Mouse (Mus musculus) right cerebral cortex, postnatal 36 days (tissue): ENCODE data around the gene Ppp1r1c.

Experiments
- DNase-seq, 2 experiments: peaks; one replicate each; pipeline ENCODE4 v3.0.0; 2022; ENCODE audit warnings: low spot score in 2 of 2, mixed read lengths in 1 of 2

The Ppp1r1c gene

GRCm38 (mm10) chr2:79707575-79707974 lies at the start of gene Ppp1r1c:
Gene Ppp1r1c, plus strand, starts transcription at chr2:79707780.
- no peak for DNase-seq

GRCm38 (mm10) chr2:79660417-79661185 lies 47.0 kb upstream of the Ppp1r1c start:
- no peak for DNase-seq

GRCm38 (mm10) chr2:79661486-79662104 lies 46.0 kb upstream of the Ppp1r1c start:
- no peak for DNase-seq

DNA sequence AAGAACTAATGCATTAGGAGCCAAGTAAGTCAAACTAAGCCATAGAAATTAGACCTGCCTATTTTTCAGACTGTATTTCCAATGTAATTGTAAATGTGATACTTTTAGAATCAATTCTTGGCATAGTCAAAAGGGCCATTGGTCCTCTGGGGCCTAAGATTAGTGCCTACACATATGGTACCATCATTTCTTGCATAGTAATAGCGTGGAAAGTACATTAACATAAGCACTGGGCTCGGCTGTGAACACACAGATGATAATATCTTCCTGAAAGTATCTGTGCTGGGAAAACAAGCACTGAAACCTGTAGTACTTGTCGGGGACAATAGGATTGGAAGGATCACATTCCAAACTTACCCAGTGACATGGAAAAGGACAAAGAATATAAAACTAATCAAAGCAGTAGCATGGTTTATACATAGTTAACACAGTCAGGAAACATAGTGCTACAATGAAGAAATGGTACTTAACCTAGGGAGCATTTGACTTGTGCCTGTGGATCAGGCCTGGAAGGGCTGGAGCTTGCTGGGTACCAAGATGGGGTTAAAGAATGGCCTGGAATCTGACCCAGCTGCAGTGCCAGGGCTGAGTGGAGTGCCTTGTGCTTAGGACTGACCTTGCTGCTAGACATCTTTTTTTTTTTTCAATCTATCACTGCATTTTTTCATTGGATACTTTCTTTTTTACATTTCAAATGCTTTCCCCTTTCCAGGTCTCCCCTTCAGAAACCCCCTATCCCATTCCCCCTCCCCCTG lies 42.9 kb upstream of the Ppp1r1c start:
- no peak for DNase-seq

DNA sequence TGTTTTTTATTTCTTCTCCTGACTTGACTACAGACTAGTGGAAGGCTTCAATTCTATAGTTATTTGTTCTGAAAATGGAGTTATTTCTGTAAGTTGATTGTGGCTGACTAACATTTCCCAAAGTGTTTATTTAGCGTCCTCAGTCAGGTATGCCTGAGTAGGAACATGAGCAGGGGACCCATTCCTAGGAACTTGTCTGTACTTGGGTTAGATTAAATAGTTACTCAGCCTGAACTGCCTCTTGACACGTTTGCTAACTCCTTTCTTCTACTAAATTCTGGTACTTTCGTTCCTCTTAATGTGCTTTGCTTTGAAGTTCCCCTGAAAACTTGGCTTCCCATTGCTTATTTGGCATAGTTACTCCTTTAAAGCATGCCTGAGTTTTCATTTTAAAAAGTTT lies 42.1 kb upstream of the Ppp1r1c start:
- no peak for DNase-seq

- no peak for DNase-seq
Measured at GRCm38 (mm10) chr2:79675266-79675665, 32.3 kb upstream of the Ppp1r1c start.

GRCm38 (mm10) chr2:79677663-79678257 lies 29.8 kb upstream of the Ppp1r1c start:
- no peak for DNase-seq

- no peak for DNase-seq
Measured at GRCm38 (mm10) chr2:79681672-79682071, 25.9 kb upstream of the Ppp1r1c start.

GRCm38 (mm10) chr2:79683258-79683657 lies 24.3 kb upstream of the Ppp1r1c start:
- no peak for DNase-seq

GRCm38 (mm10) chr2:79690838-79691237 lies 16.7 kb upstream of the Ppp1r1c start:
- no peak for DNase-seq

DNA sequence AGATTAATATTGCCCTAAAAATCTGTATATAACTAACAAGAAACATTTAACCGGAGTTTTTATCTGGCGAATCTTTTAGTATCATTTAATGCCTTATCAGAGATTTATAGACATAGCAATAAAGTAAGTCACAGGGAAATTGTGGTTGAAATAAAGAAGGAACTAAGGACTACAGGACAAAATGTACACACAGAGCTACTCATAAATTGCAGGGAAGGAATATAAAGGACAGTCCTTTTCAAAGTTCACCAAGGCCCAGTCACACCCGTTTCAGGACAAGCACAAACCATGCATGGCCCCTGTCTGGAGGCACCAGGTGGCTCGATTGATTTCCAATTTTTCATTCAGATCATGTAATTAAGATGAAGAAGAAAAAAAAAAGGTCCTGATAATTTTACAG lies 12.4 kb upstream of the Ppp1r1c start:
- no peak for DNase-seq

DNA sequence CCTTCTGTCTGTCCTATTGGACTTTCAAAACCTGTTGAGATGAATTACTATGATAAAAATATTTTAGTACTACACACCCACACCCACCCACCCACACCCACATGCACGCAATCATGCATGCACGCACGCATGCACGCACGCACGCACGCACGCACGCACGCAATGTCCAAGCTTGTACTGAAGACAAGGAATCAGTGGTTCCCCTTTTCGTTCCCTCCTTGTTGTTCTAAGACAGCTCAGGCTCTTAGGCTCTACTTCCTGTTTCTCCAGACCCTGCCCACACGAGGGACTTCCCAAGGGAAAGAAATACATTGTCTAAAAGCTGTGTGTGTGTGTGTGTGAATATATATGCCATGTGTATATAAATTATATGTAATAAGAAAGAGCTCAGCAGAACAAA lies 11.6 kb upstream of the Ppp1r1c start:
- DNase-seq: no peak

DNA sequence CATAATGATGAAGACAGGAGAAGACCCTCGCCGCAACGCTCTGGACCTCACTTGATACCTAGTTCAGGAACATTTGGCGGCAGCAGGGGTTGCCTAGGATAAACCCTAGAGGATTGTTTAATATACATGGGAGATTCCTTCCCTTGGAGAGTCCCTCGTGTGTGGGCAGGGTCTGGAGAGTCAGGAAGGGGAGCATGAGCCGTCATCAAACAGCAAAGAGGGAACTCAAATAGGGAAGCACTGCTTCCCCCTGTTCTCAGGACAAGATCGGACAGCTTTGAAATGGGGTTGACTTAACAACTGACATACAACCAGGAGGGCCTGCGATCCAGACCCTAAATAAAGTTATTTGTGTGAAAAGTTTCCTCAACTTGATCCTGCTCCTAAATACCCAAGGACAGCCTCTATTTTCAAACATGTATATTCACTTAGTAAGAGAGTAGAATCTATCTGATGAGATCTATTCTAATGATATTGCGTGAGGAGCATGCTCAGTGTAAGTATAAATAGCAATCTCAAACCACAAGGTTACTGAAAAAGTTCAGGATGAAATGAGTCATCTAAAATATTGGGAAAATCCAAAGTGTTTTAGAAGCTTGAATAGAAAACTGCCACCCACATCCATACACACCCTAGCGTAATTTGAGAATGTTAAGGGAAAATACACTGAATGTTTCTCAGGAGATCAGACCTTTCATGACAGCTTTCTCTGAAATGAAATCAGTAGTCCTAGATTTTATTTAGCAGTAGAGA lies 10.9 kb upstream of the Ppp1r1c start:
- no peak for DNase-seq

- no peak for DNase-seq
Measured at GRCm38 (mm10) chr2:79698166-79698565, 9.4 kb upstream of the Ppp1r1c start.

- no peak for DNase-seq
Measured at GRCm38 (mm10) chr2:79704773-79705172, 2.8 kb upstream of the Ppp1r1c start.

GRCm38 (mm10) chr2:79713662-79714091 lies 6.1 kb downstream of the Ppp1r1c start:
- no peak for DNase-seq

- DNase-seq: no peak
Measured at GRCm38 (mm10) chr2:79714745-79715144, 7.2 kb downstream of the Ppp1r1c start.

GRCm38 (mm10) chr2:79715925-79716324 lies 8.3 kb downstream of the Ppp1r1c start:
- no peak for DNase-seq

GRCm38 (mm10) chr2:79717846-79718245 lies 10.3 kb downstream of the Ppp1r1c start:
- DNase-seq: no peak

- no peak for DNase-seq
Measured at GRCm38 (mm10) chr2:79722415-79722814, 14.8 kb downstream of the Ppp1r1c start.

GRCm38 (mm10) chr2:79738958-79739357 lies 31.4 kb downstream of the Ppp1r1c start:
- no peak for DNase-seq
